Mouse (Mus musculus) MEL (cell line): ENCODE measurements around the gene Trpm4.

Source experiments
- CTCF ChIP-seq, 3 experiments: IDR thresholded peaks in 2 of 3; conservative IDR thresholded peaks in 1 of 3; 2 replicates each; pipeline ENCODE4 v1.5.1; 2011 to 2012; ENCODE audit warnings: low read length in 3 of 3, low read depth in 2 of 3, mild to moderate bottlenecking in 2 of 3, improper control_type of control experiment in 1 of 3, inconsistent platforms in 1 of 3, mixed read lengths in 1 of 3, moderate library complexity in 1 of 3; ENCODE audit not compliant: control insufficient read depth in 1 of 3, insufficient read depth in 1 of 3, poor library complexity in 1 of 3, severe bottlenecking in 1 of 3
- RCOR1 ChIP-seq: IDR thresholded peaks from 2 replicates; pipeline ENCODE4 v1.6.1; 2012; ENCODE audit warnings: low read depth, mild to moderate bottlenecking, inconsistent platforms, low read length, improper control_type of control experiment

DNA sequence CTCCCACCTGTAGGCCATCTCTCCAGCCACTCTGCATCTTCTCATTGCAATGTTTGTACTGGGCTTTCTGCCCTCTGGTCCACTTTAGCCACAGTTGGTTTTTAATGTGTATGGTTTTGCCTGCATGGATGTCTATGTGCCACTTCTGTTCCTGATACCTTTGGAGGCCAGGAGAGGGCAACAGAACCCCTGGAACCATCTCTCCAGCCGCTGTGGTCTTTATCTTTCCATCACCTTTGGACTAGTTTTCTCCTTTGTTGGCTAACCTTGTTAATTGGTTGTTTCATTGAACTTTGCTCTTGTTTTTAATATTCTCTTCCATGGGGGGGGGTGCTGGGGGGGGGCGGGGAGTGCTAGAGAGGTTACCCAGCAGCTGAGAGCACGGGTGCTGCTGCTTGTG is 69.2 kb downstream of the Trpm4 start:
- peak in 1 of 3 experiments; percentile 8; a peak in 1 of 6 replicates for TF ChIP-seq CTCF (IDR thresholded peaks at IDR 0.05 in 2 of 3, conservative IDR thresholded peaks at IDR 0.05 in 1 of 3; ENCODE audit: control insufficient read depth in 1 of 3, insufficient read depth in 1 of 3, low read depth in 2 of 3, low read length in 3 of 3, poor library complexity in 1 of 3, severe bottlenecking in 1 of 3)
- no peak for TF ChIP-seq RCOR1
